Mouse (Mus musculus) kidney, postnatal 10 days (tissue): ENCODE data around the gene Kirrel3.

Experiments used
- DNase-seq: peaks from one replicate; pipeline ENCODE4 v3.0.0; 2021; ENCODE audit warnings: mixed read lengths

Kirrel3 gene

DNA sequence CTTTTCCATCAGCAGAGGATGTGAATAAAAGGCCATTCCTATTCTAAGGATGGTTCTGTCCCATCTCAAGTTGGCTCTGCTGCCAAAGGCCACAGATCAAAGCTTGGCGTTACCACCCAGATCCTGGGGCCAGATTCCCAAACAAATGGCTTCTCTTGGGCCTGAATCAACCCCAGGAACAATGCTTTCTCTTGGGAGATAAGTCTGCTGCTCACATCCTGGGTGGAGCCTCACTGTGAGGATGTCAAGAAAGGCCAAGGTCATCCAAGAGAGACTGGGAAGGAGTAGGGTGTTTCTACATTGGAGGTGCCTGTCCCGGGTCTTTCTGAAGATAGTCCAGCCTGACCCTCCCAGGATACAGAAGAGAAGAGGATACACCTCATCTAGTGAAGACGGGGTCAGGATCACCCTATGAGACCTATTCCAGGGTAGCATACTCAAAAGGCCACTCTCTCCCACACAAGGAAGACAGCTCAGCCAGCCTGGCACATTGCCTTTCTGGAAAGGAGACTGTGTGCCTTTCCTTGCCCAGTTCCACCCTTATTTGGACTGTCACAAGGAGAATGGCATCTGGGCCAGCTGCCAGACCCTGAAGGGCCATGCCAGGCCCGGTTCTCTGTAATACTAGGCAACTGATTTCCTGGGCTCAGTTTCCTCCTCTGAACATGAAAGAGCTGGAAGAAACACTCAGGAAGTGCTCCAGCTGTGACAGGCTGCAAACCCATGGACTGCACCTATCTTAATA is 507.9 kb downstream of the Kirrel3 start:
- DNase-seq: peak; percentile 79

DNA sequence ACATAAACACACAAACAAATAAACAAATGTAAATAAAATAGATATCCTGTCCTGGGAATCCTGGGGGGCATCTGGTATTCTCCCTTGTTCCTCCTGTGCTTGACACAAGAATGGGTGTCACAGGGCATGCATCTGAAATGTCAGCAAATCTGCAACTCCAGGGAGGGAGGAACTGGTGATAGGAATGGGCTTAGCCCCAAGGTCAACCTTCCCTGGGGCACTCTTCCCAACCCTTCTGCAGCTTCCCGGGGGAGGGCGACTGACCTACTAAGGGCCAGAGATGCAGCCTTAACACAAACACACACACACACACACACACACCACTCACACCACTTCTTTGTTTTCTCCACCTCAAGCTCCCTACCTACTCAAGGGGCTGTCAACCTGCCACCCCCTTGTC is 509.4 kb downstream of the Kirrel3 start:
- no peak for DNase-seq

DNA sequence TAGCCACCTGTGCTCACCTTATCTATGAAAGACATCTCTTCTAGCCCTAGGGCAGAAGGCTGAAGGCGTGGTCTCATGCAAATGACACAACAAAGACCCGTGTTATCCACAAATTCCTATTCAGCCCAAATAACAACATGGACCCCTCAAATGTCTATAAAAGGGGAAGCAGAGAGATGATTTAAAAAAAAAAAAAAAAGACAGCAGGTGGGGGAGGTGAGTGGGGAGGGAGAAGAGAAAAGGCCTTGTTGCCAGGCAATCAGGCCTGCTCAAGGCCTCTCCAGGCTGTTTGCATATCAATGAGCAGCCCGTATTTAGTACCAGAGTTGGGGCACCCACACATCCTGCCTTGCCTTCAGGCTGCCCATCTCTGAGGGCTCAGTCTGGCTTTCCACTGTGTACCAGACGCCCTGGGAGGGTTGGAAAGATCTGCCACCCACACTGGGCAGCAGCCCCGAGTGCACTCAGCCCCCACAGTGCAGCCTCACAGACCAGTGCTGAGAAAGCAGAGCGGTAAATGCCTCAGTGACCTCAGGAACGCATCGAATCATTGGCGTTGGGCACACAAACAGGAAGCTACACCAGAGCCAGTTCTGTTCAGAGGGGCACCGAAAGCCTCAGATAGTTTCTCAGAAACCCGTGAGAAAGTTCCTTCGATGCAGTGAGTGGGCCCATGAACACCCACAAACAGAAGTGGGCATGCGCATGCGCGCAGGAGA is 510.1 kb downstream of the Kirrel3 start:
- peak; percentile 35 for DNase-seq

DNA sequence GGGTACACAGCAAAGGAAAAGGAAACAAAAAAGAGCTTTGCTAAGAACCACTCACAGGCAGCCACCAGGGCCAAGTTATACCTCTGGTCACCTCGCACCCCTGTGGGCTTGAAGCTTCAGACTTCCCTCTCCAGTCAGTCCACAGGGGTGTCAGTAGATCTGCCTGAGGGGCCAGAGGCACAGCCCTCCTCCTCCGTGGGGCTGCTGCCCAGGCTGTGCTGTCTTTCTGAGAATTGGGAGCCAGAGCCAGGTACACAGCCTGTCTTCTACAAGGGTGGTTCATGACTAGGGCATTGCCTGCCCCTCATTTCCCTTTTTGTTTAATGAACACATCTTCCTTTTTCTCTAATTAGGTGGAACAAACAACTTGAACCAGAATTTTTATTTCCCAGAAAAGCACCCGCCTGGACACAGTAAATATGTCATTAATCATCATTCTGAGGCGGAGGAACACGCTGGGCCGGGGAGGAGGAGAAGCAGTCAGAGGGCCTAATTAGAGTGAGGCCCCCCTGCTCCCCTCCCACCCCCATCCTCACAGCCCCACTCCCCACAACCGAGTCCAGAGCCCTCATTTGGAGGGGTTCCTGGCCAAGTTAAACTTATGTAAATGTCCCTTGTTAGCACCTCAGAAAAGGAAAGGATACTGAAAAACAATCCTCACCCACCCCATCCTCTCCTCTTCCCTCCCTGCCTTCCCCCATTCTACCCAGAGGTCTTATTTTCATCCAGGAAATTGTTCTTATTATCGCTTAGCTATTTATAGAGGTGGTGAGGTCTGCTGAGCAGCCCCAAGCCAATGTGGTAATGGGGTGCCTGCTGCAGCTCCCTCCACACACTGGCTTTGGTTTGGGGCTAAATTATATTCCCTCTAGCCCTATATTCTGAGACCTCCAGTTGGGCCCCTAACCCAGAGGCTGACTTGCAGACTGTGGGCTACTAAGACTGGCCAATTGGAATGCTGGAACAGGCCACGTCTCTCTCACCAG is 512.5 kb downstream of the Kirrel3 start:
- no peak for DNase-seq

DNA sequence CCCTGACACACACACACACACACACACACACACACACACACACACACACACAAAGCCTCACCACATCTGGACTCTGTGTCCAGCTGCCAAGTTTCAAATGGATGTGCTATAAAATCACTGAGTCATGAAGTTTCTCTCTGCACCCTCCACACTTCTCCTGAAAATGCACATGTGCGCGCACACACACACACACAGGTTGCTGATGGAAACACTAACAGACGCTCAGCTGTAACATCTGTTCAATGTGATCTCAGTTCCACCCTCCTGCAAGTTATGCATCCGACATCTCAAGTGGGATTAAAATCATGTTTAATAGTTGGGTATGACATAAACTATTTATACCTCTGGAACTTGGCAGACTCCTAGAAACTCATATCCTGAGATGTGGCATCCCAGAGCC is 518.4 kb downstream of the Kirrel3 start:
- DNase-seq: no peak

DNA sequence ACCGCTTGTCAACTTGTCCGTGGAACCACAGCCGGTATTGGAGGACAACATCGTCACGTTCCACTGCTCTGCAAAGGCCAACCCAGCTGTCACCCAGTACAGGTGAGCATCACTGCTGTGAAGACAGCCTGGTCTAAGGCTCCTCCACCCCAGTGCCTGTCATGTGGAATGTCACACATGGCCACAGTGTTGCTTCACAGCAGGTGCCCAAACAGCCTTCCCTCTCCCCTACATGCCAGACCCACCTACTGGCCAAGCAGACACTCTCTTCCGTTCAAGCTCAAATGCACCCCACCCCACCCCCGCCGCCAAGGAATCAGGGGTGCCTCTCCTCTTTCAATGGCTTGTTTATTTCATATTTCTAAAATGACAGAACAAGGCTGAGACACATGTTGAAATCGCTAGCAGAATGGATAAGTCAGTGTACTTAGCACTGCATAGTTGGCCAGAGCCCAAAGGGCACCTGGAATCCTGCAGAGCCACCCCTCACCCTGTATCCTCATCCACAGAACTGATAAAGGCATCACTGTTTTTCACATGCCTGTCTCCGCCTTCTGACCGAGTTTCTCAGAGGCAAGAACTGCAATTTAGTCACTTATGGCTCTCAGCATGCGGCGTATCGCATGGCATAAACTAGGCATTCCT is 522.1 kb downstream of the Kirrel3 start:
- DNase-seq: no peak

DNA sequence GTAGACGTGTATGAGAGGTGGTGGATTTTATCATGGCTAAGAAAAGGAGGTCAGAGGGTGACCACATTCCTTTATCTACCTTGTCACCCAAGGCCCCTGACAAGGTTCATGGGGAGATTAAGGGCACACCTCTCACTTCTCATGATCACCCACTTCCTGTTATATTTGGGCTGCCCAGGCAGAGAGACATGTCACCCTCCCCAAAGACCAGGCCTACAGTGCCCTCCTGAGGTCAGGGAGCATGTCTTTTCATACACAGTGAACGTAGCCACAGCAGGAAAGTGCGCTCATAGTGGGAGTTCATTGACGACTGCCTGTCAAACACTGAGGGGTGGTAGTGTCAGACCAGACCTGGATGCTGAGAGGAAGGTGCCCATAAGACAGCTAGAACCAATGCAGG is 531.1 kb downstream of the Kirrel3 start:
- peak; percentile 50 for DNase-seq

DNA sequence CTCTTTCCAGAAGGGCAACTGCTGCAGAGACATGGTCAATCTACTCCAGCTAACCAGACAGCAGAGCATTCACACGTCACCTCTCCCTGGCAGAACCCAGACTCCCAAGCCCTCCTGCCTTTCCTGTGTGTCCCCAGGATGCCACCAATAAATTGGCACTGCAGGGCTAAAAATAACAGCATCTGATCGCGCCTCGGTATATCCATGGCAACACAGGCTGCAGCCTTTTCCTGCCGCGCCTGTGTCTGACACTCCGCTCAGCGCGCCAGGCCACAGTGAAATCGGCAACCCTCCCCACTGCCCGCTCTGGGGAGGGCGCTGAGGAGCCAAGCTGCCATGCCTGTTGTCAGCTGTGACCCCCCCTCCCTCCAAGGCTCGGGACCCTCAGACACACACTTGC is 531.9 kb downstream of the Kirrel3 start:
- DNase-seq: peak; percentile 29

DNA sequence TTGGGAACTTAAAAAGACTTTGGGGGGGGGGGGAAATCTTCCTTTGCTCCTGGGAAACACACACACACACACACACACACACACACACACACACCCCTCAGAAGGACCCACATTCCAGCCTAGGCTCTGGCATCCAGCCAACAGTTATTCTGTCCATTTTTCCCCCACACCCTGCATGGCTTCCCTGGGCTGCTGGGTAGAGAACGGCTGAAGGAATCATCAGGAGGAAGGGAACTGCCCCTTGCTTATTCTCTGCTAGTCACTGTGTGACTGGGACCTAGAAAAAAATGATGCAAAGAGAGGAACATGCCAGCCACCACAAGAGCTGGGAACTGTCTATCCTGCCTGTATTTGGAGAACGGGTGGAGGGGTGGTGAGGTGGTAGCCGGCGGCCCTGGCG is 532.4 kb downstream of the Kirrel3 start:
- DNase-seq: no peak

DNA sequence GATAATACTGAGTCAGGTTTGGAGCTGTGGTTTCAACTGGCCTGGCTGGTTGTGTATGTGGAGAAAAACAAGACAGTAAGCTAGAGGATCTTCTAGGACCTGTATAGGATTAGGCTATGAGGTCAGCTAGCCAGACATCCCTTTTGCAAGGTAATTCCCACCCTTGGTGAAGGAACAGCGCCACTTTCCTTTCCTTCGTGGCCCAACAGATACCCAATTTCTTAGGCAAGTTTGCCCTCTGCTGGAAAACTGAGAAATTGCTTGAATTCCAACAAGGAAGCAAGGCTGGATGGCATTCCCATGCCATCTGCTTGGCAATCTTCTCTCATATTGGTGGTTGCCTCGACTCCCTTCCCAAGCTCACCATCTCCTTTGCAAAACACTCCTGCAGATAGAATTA is 533.7 kb downstream of the Kirrel3 start:
- DNase-seq: peak; percentile 71

DNA sequence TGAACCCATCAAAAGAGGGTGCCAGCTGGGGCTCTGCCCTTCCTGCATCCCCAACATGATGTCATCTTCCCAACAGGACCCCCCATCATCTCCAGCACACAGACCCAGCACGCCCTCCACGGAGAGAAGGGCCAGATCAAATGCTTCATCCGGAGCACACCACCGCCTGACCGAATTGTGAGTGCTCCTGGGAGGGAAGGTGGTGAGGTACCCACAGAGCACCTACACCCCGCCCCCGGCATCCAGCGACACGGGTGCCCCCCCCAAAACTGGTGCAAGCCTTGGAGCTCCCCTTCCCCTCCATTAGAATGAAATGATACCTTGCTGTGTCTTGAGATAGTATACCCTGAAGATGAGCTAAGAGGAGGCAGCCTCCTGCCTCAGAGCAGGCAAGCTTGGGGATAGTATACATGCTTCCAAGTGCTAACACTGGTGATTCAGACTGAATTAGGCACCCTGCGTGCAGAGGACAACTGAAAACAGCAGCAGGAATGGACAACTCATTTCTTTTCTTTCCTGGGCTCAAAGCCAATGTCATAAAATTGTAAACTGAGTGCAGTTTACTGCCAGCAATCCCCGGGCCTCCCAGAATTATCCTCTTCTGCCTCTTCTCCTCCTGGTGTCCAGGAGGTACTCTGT is 534.4 kb downstream of the Kirrel3 start:
- no peak for DNase-seq

DNA sequence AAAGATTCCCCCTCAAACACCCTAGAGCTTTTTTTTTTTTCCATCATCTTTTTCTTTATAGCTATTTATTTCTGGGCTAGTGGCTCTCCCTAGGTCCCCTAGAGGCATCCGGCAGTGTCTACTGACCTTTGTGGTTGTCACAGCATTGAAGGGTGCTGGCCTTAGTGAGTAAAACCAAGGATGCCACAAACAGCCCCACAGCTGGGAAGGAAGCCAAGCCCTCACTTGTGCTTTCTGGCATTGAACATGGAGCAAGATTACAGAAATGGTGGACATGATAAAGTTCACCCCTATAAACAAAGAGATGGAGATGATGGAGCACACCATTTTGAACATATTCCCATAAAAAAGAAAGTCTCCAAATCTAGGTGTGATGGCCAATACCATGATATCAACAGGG is 536.0 kb downstream of the Kirrel3 start:
- DNase-seq: no peak

DNA sequence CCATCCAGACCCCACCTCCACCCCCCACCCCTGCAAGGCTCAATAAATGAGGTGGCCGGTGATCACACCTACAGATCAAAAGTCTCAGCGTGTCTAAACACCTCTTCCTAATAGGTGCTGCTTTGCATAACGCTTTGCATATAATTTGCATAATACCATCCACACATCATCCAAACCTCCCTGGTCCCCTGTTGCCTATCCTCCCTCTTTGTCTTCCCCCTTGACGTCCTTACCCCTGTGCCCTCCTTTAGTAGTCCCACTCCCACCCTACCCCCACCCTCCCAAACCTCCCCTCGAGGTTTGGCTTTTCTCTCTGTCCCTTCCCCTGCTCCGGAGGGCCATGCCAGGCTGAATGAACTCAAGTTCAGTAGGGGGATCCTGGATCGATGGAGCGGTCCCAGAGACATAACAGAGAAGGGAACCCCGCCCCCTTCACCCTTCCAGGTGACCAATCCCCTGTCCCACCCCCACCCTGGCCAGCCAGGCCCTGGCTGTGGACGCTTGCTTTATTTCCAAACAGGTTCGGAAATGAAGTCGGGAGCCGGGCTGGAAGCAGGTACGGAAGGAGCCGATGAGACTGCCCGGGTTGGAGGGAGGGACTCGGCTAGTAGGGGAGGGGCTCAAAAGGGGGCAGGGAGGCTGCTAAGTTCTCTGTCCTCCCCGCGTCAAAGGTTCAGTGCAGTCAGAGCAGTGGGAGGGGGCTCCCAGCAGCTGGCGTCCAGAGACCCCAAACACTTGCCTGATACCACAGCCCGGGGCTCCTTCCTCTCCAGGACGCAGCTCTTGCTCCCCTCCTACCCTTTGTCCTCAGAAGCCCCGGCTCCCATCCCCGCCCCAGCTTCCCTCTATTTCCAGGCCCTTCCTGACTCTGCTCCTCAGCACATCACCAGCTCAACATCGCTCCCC is 539.1 kb downstream of the Kirrel3 start:
- peak; percentile 39 for DNase-seq

DNA sequence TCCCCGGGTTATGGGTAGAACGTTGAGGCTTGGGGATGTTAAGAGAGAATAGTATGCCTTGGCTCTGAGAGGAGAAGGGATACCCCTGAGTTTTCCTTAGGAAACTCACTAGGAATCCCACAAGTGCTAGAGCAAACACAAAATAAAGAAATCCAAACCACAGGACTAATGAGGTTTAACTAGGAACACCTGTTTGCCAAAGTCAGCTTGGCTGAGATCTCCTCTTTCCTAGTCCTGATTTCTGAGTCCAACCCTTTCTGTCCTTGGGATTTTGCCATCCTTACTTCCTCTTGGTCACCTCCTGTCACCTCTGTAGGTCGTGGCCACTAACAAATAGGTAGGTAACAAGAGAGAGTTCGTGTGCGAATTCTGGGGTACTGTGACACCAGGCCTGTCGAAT is 540.6 kb downstream of the Kirrel3 start:
- DNase-seq: no peak

DNA sequence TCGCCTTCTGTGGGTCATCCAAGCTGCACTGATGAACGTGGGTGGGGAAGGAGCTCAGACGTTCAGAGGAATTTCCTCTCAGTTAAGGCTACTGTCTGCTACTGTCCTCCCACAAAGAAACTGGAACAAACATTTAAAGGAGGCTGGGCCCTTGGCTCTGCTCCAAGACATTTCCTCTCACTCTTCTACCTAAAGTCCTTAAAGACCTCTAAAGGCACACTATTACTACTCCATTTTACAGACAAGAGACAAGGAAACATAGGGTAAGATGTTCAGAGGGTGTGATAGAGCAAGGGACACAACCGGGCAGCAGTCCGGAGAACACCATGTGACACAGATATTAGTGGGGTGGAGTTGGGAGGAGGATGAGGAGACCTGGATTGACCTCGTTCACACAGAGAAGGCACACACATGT is 541.2 kb downstream of the Kirrel3 start:
- peak; percentile 59 for DNase-seq

DNA sequence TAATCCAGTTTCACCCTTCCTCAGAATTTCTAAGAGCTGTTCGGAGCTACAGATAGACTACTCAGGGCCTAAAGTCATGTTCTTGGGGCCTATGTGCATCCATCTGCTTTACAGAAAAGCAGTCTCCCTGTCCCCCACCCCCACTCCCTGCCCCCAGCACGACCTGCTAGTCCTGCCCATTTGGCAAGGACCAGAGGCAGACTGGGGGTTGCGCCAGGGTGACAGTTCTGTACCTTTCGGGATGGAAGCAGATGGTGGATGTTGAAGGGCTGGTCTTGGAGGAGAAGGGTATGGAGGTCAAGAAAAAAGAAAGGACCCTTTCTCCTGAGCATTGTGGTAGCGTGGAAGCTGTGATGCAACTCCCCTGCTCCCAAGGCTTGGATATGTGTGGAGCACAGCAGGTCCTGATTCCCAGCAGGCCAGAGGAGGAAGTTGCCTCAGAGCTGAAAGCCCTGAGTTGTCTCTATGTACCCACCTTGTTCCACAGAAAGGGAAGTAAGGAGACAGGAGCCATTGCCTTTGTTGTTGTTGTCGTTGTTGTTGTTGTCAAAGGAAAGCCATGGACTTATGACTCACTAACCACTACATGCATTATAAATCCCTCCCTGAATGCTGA is 541.8 kb downstream of the Kirrel3 start:
- no peak for DNase-seq

DNA sequence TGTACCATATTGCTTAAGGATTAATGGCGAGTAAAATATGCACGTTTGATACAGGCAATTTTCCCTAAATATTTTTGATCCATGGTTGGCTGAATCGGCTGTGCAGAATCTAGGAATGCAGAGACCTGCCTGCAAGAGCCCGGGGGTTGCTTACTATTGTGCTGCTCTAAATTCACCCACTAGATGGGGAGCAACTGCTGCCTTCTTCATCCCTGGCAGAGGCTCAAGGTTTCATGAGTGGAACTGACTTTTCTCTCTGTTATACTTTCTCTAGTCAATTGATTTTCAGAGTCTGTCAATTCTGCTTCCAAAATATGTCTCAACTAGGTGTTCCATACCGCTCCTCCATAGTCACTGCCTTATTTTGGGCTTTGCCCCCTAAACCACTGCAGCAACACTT is 545.1 kb downstream of the Kirrel3 start:
- peak; percentile 61 for DNase-seq

DNA sequence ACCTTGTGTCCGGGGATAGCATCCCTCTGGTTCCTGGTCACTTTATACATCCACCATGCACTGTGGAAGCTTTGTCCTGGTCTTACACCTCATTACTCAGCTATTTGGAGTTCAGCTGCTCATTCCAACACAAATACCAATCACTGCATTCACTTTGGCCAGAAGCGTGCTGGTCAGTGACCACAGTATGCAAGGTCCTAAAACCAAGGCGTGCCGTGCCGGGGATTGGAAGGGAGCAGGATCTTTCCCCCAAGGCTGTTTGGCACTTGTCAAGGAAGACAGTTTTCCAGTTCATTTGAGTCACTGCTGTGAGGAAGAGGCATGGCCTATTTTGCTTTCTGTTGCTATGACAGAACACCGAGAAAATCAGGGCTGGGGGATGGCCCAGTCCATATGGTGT is 546.8 kb downstream of the Kirrel3 start:
- DNase-seq: no peak

DNA sequence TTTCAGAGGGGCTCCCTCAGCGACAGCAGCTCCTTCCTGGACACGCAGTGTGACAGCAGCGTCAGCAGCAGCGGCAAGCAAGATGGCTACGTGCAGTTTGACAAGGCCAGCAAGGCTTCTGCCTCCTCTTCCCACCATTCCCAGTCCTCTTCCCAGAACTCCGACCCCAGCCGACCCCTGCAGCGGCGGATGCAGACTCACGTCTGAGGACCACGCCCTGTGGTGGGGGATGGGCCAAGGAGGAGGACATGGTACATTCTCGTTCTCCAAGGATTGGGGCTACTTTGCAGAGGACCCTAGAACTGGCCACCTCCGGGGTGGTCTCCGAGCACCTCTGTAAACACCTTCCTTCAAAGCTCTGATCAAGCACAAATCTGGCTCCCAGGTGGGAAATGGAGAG is 549.4 kb downstream of the Kirrel3 start:
- peak; percentile 47 for DNase-seq

DNA sequence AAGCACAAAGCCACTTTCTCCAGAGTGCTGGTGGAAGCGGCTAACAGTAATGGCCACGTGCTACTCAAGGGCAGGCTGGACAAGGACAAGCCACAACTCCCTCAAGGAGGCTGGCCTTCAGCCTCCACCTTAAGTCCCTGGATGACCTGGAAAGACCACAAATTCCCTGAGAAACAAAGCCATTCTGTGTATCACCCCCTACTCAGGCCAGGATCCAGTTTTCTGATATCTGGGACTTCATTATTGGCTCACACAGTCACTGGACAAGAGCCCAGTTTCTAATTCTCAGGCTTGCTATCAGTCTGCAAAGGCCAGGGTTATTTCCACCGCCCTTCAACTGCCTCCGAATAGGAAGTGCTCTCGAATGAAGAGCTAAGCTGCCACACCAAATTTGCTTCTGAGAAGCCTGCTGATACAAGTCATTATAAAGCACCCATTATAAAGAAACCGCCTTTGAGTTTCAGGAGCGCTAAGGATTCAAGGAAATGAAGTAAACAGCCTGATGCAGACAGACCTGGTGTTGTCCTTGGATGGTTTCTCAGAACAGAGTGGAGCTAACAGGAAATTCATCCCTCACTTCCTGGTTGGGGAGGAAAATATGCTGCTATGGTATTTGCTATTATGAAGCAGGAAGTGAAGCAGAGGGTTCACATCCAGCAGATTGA is 553.4 kb downstream of the Kirrel3 start:
- peak; percentile 63 for DNase-seq
